Mouse (Mus musculus) retina, adult 2 months (tissue): ENCODE data around the gene Sumf2.

Experiments
- DNase-seq: peaks from one replicate; pipeline ENCODE4 v3.0.0-alpha.2; 2012; ENCODE audit warnings: low read depth, low spot score

The Sumf2 gene

GRCm38 (mm10) chr5:129907775-129908174 lies 61.0 kb downstream of the Sumf2 start:
- DNase-seq = no peak

- peak; percentile 71 for DNase-seq
These were observed 61.6 kb downstream of the Sumf2 start, which contains the start of gene Nupr1l for GRCm38 (mm10) chr5:129908242-129908965. TSS of gene Nupr1l (plus strand) at chr5:129908540.

- no peak for DNase-seq
These were observed 62.4 kb downstream of the Sumf2 start for GRCm38 (mm10) chr5:129909147-129909546.

GRCm38 (mm10) chr5:129909591-129909990 lies 62.8 kb downstream of the Sumf2 start:
- DNase-seq = no peak
